In genomic region chr4:150825531-150825930, GRCm38 (mm10) we compare ENCODE assay signal across 8 mouse cellular contexts. TPM values are rescaled to one million over a fixed set of nuclear protein-coding genes. Genes with fewer than 3 reads are reported as not detected.
A peak's percentile ranks its signal among the peaks of the same experiment; 100 is the strongest.
DNase-seq lines count a peak whose midpoint lies in the region; ATAC-seq and TF ChIP-seq lines count a peak whose summit lies in the region.

No protein-coding gene starts in this region.

- TF ChIP-seq EP300 in lung, postnatal 0 days (IDR thresholded peaks at IDR 0.05), result peak; percentile 70; the same call in 1 of the 2 replicates

- no peak for TF ChIP-seq CTCF in lung, postnatal 0 days (IDR thresholded peaks at IDR 0.05)

- no peak for ATAC-seq in forebrain, embryonic 13.5 days
- ATAC-seq in forebrain, embryonic 12.5 days (ENCODE audit: low FRiP score), result no peak
- no peak for ATAC-seq in kidney, embryonic 14.5 days (ENCODE audit: low FRiP score, low TSS enrichment)
- peak; percentile 82 for ATAC-seq in lung, postnatal 0 days
- no peak for ATAC-seq in CD4-positive, CD25-positive, alpha-beta regulatory T cell, adult 4 months

- no peak overlapping the region for H3K27ac ChIP-seq in forebrain, embryonic 13.5 days
- no peak overlapping the region for H3K27ac ChIP-seq in forebrain, embryonic 12.5 days
- H3K27ac ChIP-seq in kidney, embryonic 14.5 days (ENCODE audit: low read depth, low read length), result peak overlapping the region; percentile 93
- H3K27ac ChIP-seq in lung, postnatal 0 days (ENCODE audit: low read length), result peak overlapping the region; percentile 95

- no peaks in the 10 kb centered on the region for H3K9me3 ChIP-seq in forebrain, embryonic 13.5 days (replicated peaks)
- no peaks in the 10 kb centered on the region for H3K9me3 ChIP-seq in forebrain, embryonic 12.5 days
- H3K9me3 ChIP-seq in kidney, embryonic 14.5 days (ENCODE audit: control insufficient read depth, low read length), result no peaks in the 10 kb centered on the region
- H3K9me3 ChIP-seq in lung, postnatal 0 days (ENCODE audit: low read length), result no peaks in the 10 kb centered on the region

- no peak overlapping the region for H3K4me2 ChIP-seq in forebrain, embryonic 13.5 days
- no peak overlapping the region for H3K4me2 ChIP-seq in forebrain, embryonic 12.5 days
- no peak overlapping the region; the same call in 1 of the 2 replicates for H3K4me2 ChIP-seq in kidney, embryonic 14.5 days (replicated peaks; ENCODE audit: low read depth, low read length)
- no peak overlapping the region; the same call in 1 of the 2 replicates for H3K4me2 ChIP-seq in lung, postnatal 0 days (replicated peaks; ENCODE audit: low read depth, low read length)

- peaks cover 13% of the 10 kb centered on the region for H3K4me1 ChIP-seq in forebrain, embryonic 13.5 days
- H3K4me1 ChIP-seq in forebrain, embryonic 12.5 days, result peaks cover 27% of the 10 kb centered on the region
- peaks cover 44% of the 10 kb centered on the region for H3K4me1 ChIP-seq in kidney, embryonic 14.5 days (ENCODE audit: control insufficient read depth, insufficient read depth, low read length)
- H3K4me1 ChIP-seq in lung, postnatal 0 days (ENCODE audit: insufficient read depth, low read depth, low read length), result peaks cover 24% of the 10 kb centered on the region; the same call in 1 of the 2 replicates

- peak; percentile 56 for DNase-seq in embryo, embryonic 11 days
- DNase-seq in lung, postnatal 0 days (ENCODE audit: low spot score), result peak; percentile 91
- no peak for DNase-seq in cerebellum, postnatal 10 days
- no peak for DNase-seq in right cerebral cortex, postnatal 14 days

- 20% methylated on average over 7 of the region's 7 CpGs for WGBS in forebrain, embryonic 13.5 days
- 17% methylated on average over 7 of the region's 7 CpGs for WGBS in forebrain, embryonic 12.5 days
- WGBS in kidney, embryonic 14.5 days, result 19% methylated on average over 7 of the region's 7 CpGs
- 32% methylated on average over 7 of the region's 7 CpGs for WGBS in lung, postnatal 0 days

- H3K4me3 ChIP-seq in forebrain, embryonic 13.5 days, result no peak overlapping the region
- H3K4me3 ChIP-seq in forebrain, embryonic 12.5 days (replicated peaks), result no peak overlapping the region
- no peak overlapping the region for H3K4me3 ChIP-seq in kidney, embryonic 14.5 days (ENCODE audit: low read length)
- no peak overlapping the region for H3K4me3 ChIP-seq in lung, postnatal 0 days (ENCODE audit: low read depth, low read length)

- H3K27me3 ChIP-seq in forebrain, embryonic 13.5 days, result peaks cover 4% of the 10 kb centered on the region; the same call in 1 of the 2 replicates
- peaks cover 6% of the 10 kb centered on the region; the same call in 1 of the 2 replicates for H3K27me3 ChIP-seq in forebrain, embryonic 12.5 days
- no peaks in the 10 kb centered on the region for H3K27me3 ChIP-seq in kidney, embryonic 14.5 days (ENCODE audit: control insufficient read depth, insufficient read depth, low read length)
- H3K27me3 ChIP-seq in lung, postnatal 0 days (replicated peaks; ENCODE audit: insufficient read depth, low read length), result no peaks in the 10 kb centered on the region

- 0 out of 2 replicates have a peak overlapping the region, but pooled peaks have one; percentile 37 for H3K9ac ChIP-seq in forebrain, embryonic 13.5 days
- H3K9ac ChIP-seq in forebrain, embryonic 12.5 days, result no peak overlapping the region
- H3K9ac ChIP-seq in kidney, embryonic 14.5 days (ENCODE audit: low read depth, low read length), result peak overlapping the region; percentile 14; the same call in 1 of the 2 replicates
- H3K9ac ChIP-seq in lung, postnatal 0 days (replicated peaks; ENCODE audit: low read depth), result 0 out of 2 replicates have a peak overlapping the region, but pooled peaks have one; percentile 12

- no peaks in the 10 kb centered on the region for H3K36me3 ChIP-seq in forebrain, embryonic 13.5 days (ENCODE audit: poor library complexity, severe bottlenecking)
- no peaks in the 10 kb centered on the region for H3K36me3 ChIP-seq in forebrain, embryonic 12.5 days (replicated peaks)
- no peaks in the 10 kb centered on the region for H3K36me3 ChIP-seq in kidney, embryonic 14.5 days (ENCODE audit: control insufficient read depth, insufficient read depth, low read length)
- H3K36me3 ChIP-seq in lung, postnatal 0 days (ENCODE audit: insufficient read depth, low read length), result no peaks in the 10 kb centered on the region

RNA-seq across cellular contexts. Expression of gene Errfi1, which starts 28.2 kb away (rescaled TPM):
- polyA plus RNA-seq in forebrain, embryonic 13.5 days (2015; fragmentation: Nextera tagmentation; extraction: Ambion mirVana), result 13.7 TPM in 2 replicates
- 16.5 and 17.2 TPM in 2 replicates for polyA plus RNA-seq in forebrain, embryonic 12.5 days (2016; fragmentation: Nextera tagmentation; extraction: Ambion mirVana)
- polyA plus RNA-seq in kidney, embryonic 14.5 days (2014; fragmentation: Nextera tagmentation; extraction: Ambion mirVana), result 22.0 and 34.3 TPM in 2 replicates
- 104 and 106 TPM in 2 replicates for polyA plus RNA-seq in lung, postnatal 0 days (2015; fragmentation: Nextera tagmentation; extraction: Ambion mirVana)
- polyA plus RNA-seq in CD4-positive, CD25-positive, alpha-beta regulatory T cell, adult 4 months (2017; shearing (Covaris generic)), result 1 to 10 TPM; 1.4 to 2.7 TPM

Comparison
In these comparisons a context has a peak if more than half of its experiments do, and no peak if none do; other contexts are left out.
1. H3K27ac ChIP-seq: peak in kidney, embryonic 14.5 days (single experiment) and lung, postnatal 0 days (single experiment); none in forebrain, embryonic 13.5 days (single experiment) and forebrain, embryonic 12.5 days (single experiment).
2. DNase-seq: peak in embryo, embryonic 11 days (single experiment) and lung, postnatal 0 days (single experiment); none in cerebellum, postnatal 10 days (0 of 2) and right cerebral cortex, postnatal 14 days (single experiment).